Mouse (Mus musculus): Measurements from ENCODE around the gene Metap1d.

The Metap1d gene

GRCm38 (mm10) chr2:71475311-71475710, 22.2 kb downstream of the Metap1d start:
- DNase-seq (ENCODE audit: inconsistent ontology term): no peak

- no peak for DNase-seq (ENCODE audit: inconsistent ontology term)
These were observed 22.7 kb downstream of the Metap1d start for GRCm38 (mm10) chr2:71475760-71476159.

- no peak for DNase-seq (ENCODE audit: inconsistent ontology term)
These were observed 24.7 kb downstream of the Metap1d start for GRCm38 (mm10) chr2:71477787-71478186.

- no peak for DNase-seq (ENCODE audit: inconsistent ontology term)
These were observed 26.8 kb downstream of the Metap1d start for GRCm38 (mm10) chr2:71479917-71480316.

GRCm38 (mm10) chr2:71481825-71482224, 28.7 kb downstream of the Metap1d start:
- DNase-seq (ENCODE audit: inconsistent ontology term): no peak

- DNase-seq (ENCODE audit: inconsistent ontology term): no peak
These were observed 30.1 kb downstream of the Metap1d start for GRCm38 (mm10) chr2:71483046-71483716.

- no peak for DNase-seq (ENCODE audit: inconsistent ontology term)
These were observed 30.6 kb downstream of the Metap1d start for GRCm38 (mm10) chr2:71483717-71484066.

- no peak for DNase-seq (ENCODE audit: inconsistent ontology term)
These were observed 38.2 kb downstream of the Metap1d start for GRCm38 (mm10) chr2:71491295-71491694.

- DNase-seq (ENCODE audit: inconsistent ontology term): no peak
These were observed 40.1 kb downstream of the Metap1d start for GRCm38 (mm10) chr2:71493161-71493683.

- DNase-seq (ENCODE audit: inconsistent ontology term): no peak
These were observed 41.4 kb downstream of the Metap1d start for GRCm38 (mm10) chr2:71494503-71494902.

- DNase-seq (ENCODE audit: inconsistent ontology term): no peak
These were observed 41.9 kb downstream of the Metap1d start for GRCm38 (mm10) chr2:71494971-71495370.

GRCm38 (mm10) chr2:71497175-71497574, 44.1 kb downstream of the Metap1d start:
- DNase-seq (ENCODE audit: inconsistent ontology term): no peak

- peak; percentile 68 for DNase-seq (ENCODE audit: inconsistent ontology term)
These were observed 46.5 kb downstream of the Metap1d start for GRCm38 (mm10) chr2:71499276-71500230.

GRCm38 (mm10) chr2:71504852-71505251, 51.8 kb downstream of the Metap1d start:
- no peak for DNase-seq (ENCODE audit: inconsistent ontology term)

- DNase-seq (ENCODE audit: inconsistent ontology term): no peak
These were observed 58.1 kb downstream of the Metap1d start for GRCm38 (mm10) chr2:71511209-71511608.

GRCm38 (mm10) chr2:71512326-71512725, 59.2 kb downstream of the Metap1d start:
- DNase-seq (ENCODE audit: inconsistent ontology term): no peak

- DNase-seq (ENCODE audit: inconsistent ontology term): no peak
These were observed 63.9 kb downstream of the Metap1d start for GRCm38 (mm10) chr2:71516995-71517394.

GRCm38 (mm10) chr2:71517466-71518099, 64.5 kb downstream of the Metap1d start:
- no peak for DNase-seq (ENCODE audit: inconsistent ontology term)

GRCm38 (mm10) chr2:71522871-71523270, 69.8 kb downstream of the Metap1d start:
- DNase-seq (ENCODE audit: inconsistent ontology term): no peak

- no peak for DNase-seq (ENCODE audit: inconsistent ontology term)
These were observed 70.4 kb downstream of the Metap1d start for GRCm38 (mm10) chr2:71523431-71523830.

- no peak for DNase-seq (ENCODE audit: inconsistent ontology term)
These were observed 71.7 kb downstream of the Metap1d start for GRCm38 (mm10) chr2:71524763-71525162.
